ENCODE assay signal across 8 mouse cellular contexts in the genomic region with DNA sequence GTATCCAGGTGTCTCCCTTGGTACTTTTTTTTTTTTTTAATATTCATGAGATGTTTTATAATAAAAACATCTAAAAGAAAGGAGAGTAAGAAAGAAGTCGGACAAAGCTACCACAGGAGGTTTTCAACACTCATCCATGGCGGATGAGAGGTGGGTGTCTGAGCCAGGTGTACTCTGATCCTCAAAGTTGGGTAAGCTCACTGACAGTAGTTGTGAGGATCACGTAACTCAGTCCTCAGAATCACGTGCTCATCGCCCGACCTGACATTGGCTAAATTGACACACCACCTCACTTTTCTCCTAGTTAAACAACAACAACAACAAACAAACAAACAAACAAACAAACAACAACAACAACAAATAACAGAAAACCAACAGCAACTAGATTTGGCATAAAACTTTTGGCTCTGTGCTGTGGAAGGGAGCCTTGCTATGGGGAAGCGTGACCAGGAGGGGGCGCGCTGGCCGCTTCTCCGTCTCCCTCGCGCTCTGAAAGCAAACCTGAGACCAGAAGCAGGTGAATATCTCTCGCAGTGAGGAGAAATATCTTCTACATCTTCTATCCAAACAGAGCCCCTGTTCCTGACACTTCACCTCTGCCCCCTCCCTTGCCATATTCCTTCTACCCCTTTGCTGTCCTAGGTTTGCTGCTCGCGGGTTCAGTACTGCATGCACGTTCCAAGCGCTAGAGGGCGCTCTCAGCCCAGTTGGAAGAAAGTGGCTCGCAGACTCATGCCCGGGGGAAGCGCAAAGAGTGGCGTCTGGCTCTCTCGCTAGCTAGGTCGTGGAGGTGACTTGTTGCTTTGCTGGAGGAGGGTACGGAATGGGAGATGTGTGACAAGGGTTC. TPM values are rescaled to one million over a fixed set of nuclear protein-coding genes. Genes with fewer than 3 reads are reported as not detected.
DNase-seq lines count a peak whose midpoint lies in the region; ATAC-seq and TF ChIP-seq lines count a peak whose summit lies in the region.

No protein-coding gene starts in this region.

- H3K9me3 ChIP-seq in heart, embryonic 10.5 days: no peaks in the 10 kb centered on the region
- no peaks in the 10 kb centered on the region for H3K9me3 ChIP-seq in kidney, embryonic 15.5 days (replicated peaks)

- H3K36me3 ChIP-seq in heart, embryonic 10.5 days: no peaks in the 10 kb centered on the region
- no peaks in the 10 kb centered on the region for H3K36me3 ChIP-seq in kidney, embryonic 15.5 days
- H3K36me3 ChIP-seq in myocyte (ENCODE audit: control insufficient read depth, insufficient read depth): no peaks in the 10 kb centered on the region
- no peaks in the 10 kb centered on the region for H3K36me3 ChIP-seq in splenic B cell, adult 2 months (ENCODE audit: control insufficient read depth, insufficient read depth, low read length, poor library complexity, severe bottlenecking)

- DNase-seq in A20 (ENCODE audit: low read depth, low spot score) (peak; percentile 88), liver (peak; percentile 87)
- DNase-seq in heart, embryonic 10.5 days (ENCODE audit: low spot score): peak; percentile 94
- peak; percentile 91 for DNase-seq in splenic B cell, adult 2 months (ENCODE audit: low read depth, low spot score)

- H3K79me2 ChIP-seq in myocyte (ENCODE audit: control insufficient read depth, insufficient read depth): no peaks in the 10 kb centered on the region

- no peak overlapping the region for H3ac ChIP-seq in myocyte (ENCODE audit: control insufficient read depth, insufficient read length)

- 10% methylated on average over 26 of the region's 26 CpGs for WGBS in heart, embryonic 10.5 days
- 10% methylated on average over 26 of the region's 26 CpGs for WGBS in kidney, embryonic 15.5 days

- peak; percentile 100 for TF ChIP-seq CTCF in bone marrow macrophage, adult 2 months (IDR thresholded peaks at IDR 0.05; ENCODE audit: low read depth, low read length)
- peak; percentile 96 for TF ChIP-seq CTCF in embryonic fibroblast, embryonic 13.5 days (IDR thresholded peaks at IDR 0.05; ENCODE audit: borderline replicate concordance, insufficient read depth, low read length)

- H3K4me3 ChIP-seq in bone marrow macrophage, adult 2 months (ENCODE audit: insufficient read depth, low read length): peak overlapping the region; percentile 44
- H3K4me3 ChIP-seq in embryonic fibroblast, embryonic 13.5 days (ENCODE audit: insufficient read depth, low read length): peak overlapping the region; percentile 30; the same call in 1 of the 2 replicates
- H3K4me3 ChIP-seq in heart, embryonic 10.5 days: peak overlapping the region; percentile 51
- H3K4me3 ChIP-seq in kidney, embryonic 15.5 days (replicated peaks): peak overlapping the region; percentile 43
- H3K4me3 ChIP-seq in myocyte: no peak overlapping the region

- H3K27ac ChIP-seq in bone marrow macrophage, adult 2 months (ENCODE audit: insufficient read depth, low read depth, low read length): no peak overlapping the region
- H3K27ac ChIP-seq in embryonic fibroblast, embryonic 13.5 days (ENCODE audit: insufficient read depth, low read length): no peak overlapping the region
- H3K27ac ChIP-seq in heart, embryonic 10.5 days: no peak overlapping the region
- no peak overlapping the region for H3K27ac ChIP-seq in kidney, embryonic 15.5 days

- peaks cover 7% of the 10 kb centered on the region; the same call in 1 of the 2 replicates for H3K27me3 ChIP-seq in heart, embryonic 10.5 days (ENCODE audit: insufficient read depth, poor library complexity, severe bottlenecking)
- H3K27me3 ChIP-seq in kidney, embryonic 15.5 days: peaks cover 14% of the 10 kb centered on the region
- H3K27me3 ChIP-seq in myocyte (ENCODE audit: control insufficient read depth, insufficient read depth, insufficient read length): no peaks in the 10 kb centered on the region
- no peaks in the 10 kb centered on the region for H3K27me3 ChIP-seq in splenic B cell, adult 2 months (ENCODE audit: control insufficient read depth, insufficient read depth, low read length, poor library complexity, severe bottlenecking)

- H3K9ac ChIP-seq in kidney, embryonic 15.5 days: no peak overlapping the region

- H3K4me1 ChIP-seq in bone marrow macrophage, adult 2 months (ENCODE audit: control insufficient read depth, insufficient read depth, low read length): no peaks in the 10 kb centered on the region
- no peaks in the 10 kb centered on the region for H3K4me1 ChIP-seq in embryonic fibroblast, embryonic 13.5 days (ENCODE audit: control insufficient read depth, insufficient read depth, low read length)
- H3K4me1 ChIP-seq in heart, embryonic 10.5 days: peaks cover 3% of the 10 kb centered on the region
- H3K4me1 ChIP-seq in kidney, embryonic 15.5 days: no peaks in the 10 kb centered on the region

- peak; percentile 87 for ATAC-seq in kidney, embryonic 15.5 days (replicated peaks; ENCODE audit: low FRiP score)

- no peak for TF ChIP-seq POLR2A in bone marrow macrophage, adult 2 months (IDR thresholded peaks at IDR 0.05; ENCODE audit: borderline replicate concordance, low read depth, low read length)
- TF ChIP-seq POLR2A in embryonic fibroblast, embryonic 13.5 days (IDR thresholded peaks at IDR 0.05; ENCODE audit: low read depth, low read length): no peak
- TF ChIP-seq POLR2A in myocyte (IDR thresholded peaks at IDR 0.05; ENCODE audit: insufficient read length, low read depth): no peak

- H3K4me2 ChIP-seq in kidney, embryonic 15.5 days: peak overlapping the region; percentile 72
- H3K4me2 ChIP-seq in myocyte (ENCODE audit: low read depth): peak overlapping the region; percentile 83

TF ChIP-seq in myocyte, 11 proteins besides CTCF, POLR2A, EP300 and RAD21:
- no peak for TF ChIP-seq MAX (IDR thresholded peaks at IDR 0.05; ENCODE audit: low read depth)
- no peak for TF ChIP-seq TCF3 (IDR thresholded peaks at IDR 0.05; ENCODE audit: insufficient read length, low read depth)
- no peak for TF ChIP-seq CEBPB (IDR thresholded peaks at IDR 0.05; ENCODE audit: insufficient read depth, poor library complexity, severe bottlenecking)
- TF ChIP-seq POLR2AphosphoS2 (IDR thresholded peaks at IDR 0.05; ENCODE audit: insufficient read length, low read depth): no peak
- no peak for TF ChIP-seq E2F4 (IDR thresholded peaks at IDR 0.05; ENCODE audit: insufficient read depth)
- no peak for TF ChIP-seq USF1 (IDR thresholded peaks at IDR 0.05; ENCODE audit: low read depth)
- TF ChIP-seq REST (IDR thresholded peaks at IDR 0.05; ENCODE audit: insufficient read depth, insufficient read length): no peak
- no peak for TF ChIP-seq SRF (IDR thresholded peaks at IDR 0.05; ENCODE audit: control insufficient read depth, insufficient read length, low read depth)
- no peak for TF ChIP-seq TCF12 (IDR thresholded peaks at IDR 0.05; ENCODE audit: insufficient read depth, poor library complexity, severe bottlenecking)
- no peak for TF ChIP-seq MYOD1 (IDR thresholded peaks at IDR 0.05; ENCODE audit: control insufficient read depth in 1 of 3, insufficient read length in 2 of 3, low read depth in 2 of 3)

RNA-seq across cellular contexts. Expression of a gene that starts 11.7 kb away (rescaled TPM):
- not detected in 2 replicates for polyA plus RNA-seq in bone marrow macrophage, adult 2 months (2012; ENCODE audit: insufficient read depth, insufficient read length, missing spikeins)
- polyA plus RNA-seq in embryonic fibroblast, embryonic 13.5 days (2011; ENCODE audit: insufficient read length, low read depth, missing spikeins): not detected in 2 replicates
- not detected in 2 replicates for polyA plus RNA-seq in heart, embryonic 10.5 days (2016; fragmentation: Nextera tagmentation; extraction: Ambion mirVana)
- polyA plus RNA-seq in kidney, embryonic 15.5 days (2015; fragmentation: Nextera tagmentation; extraction: Ambion mirVana): not detected in 2 replicates
- polyA plus RNA-seq in myocyte (2012; fragmentation: generic; extraction: Trizol): not detected

RNA-seq across cellular contexts. Expression of a gene that starts 31.7 kb away (rescaled TPM):
- polyA plus RNA-seq in bone marrow macrophage, adult 2 months (2012; ENCODE audit: insufficient read depth, insufficient read length, missing spikeins): not detected in 2 replicates
- polyA plus RNA-seq in embryonic fibroblast, embryonic 13.5 days (2011; ENCODE audit: insufficient read length, low read depth, missing spikeins): not detected in 2 replicates
- 0.06 TPM in 1 of 2 replicates, not detected in the other for polyA plus RNA-seq in heart, embryonic 10.5 days (2016; fragmentation: Nextera tagmentation; extraction: Ambion mirVana)
- not detected in 2 replicates for polyA plus RNA-seq in kidney, embryonic 15.5 days (2015; fragmentation: Nextera tagmentation; extraction: Ambion mirVana)
- 0.10 TPM for polyA plus RNA-seq in myocyte (2012; fragmentation: generic; extraction: Trizol)

RNA-seq across cellular contexts. Expression of a gene that starts 47.5 kb away (rescaled TPM):
- polyA plus RNA-seq in bone marrow macrophage, adult 2 months (2012; ENCODE audit: insufficient read depth, insufficient read length, missing spikeins): 40.3 and 45.2 TPM in 2 replicates
- polyA plus RNA-seq in embryonic fibroblast, embryonic 13.5 days (2011; ENCODE audit: insufficient read length, low read depth, missing spikeins): 34.5 and 44.5 TPM in 2 replicates
- 48.6 and 56.7 TPM in 2 replicates for polyA plus RNA-seq in heart, embryonic 10.5 days (2016; fragmentation: Nextera tagmentation; extraction: Ambion mirVana)
- polyA plus RNA-seq in kidney, embryonic 15.5 days (2015; fragmentation: Nextera tagmentation; extraction: Ambion mirVana): 84.4 and 94.9 TPM in 2 replicates
- polyA plus RNA-seq in myocyte (2012; fragmentation: generic; extraction: Trizol): 24.0 TPM
